Mouse (Mus musculus) liver, postnatal 0 days (tissue): ENCODE measurements around the gene Kcnn3. TPM values are rescaled to one million over a fixed set of nuclear protein-coding genes. Genes with fewer than 3 reads are reported as not detected.

Source experiments
- ATAC-seq: fragments of 200-750 bp; cut with Nextera tagmentation; 2 replicates; pipeline ENCODE4 v1.8.0; 2017; ENCODE audit warnings: mild to moderate bottlenecking, moderate library complexity
- DNase-seq: peaks from one replicate; pipeline ENCODE4 v3.0.0-alpha.2; 2016
- H3K27ac ChIP-seq: fragments of 300-500 bp; sonication (generic); 2 replicates; pipeline ENCODE4 v1.5.1; 2014; ENCODE audit warnings: antibody characterized with exemption, moderate library complexity, mild to moderate bottlenecking, low read depth
- H3K27me3 ChIP-seq: fragments of 300-500 bp; sonication (generic); 2 replicates; pipeline ENCODE4 v1.6.1; 2014; ENCODE audit warnings: low read length, control low read depth, mixed read lengths; ENCODE audit not compliant: insufficient read depth
- H3K36me3 ChIP-seq: fragments of 300-500 bp; sonication (generic); replicated peaks from 2 replicates; pipeline ENCODE4 v1.6.1; 2014; ENCODE audit warnings: mild to moderate bottlenecking, control low read depth, low read length, moderate library complexity, mixed read lengths; ENCODE audit not compliant: insufficient read depth
- H3K4me1 ChIP-seq: fragments of 300-500 bp; sonication (generic); 2 replicates; pipeline ENCODE4 v1.6.1; 2014; ENCODE audit warnings: antibody characterized with exemption, mild to moderate bottlenecking, control low read depth; ENCODE audit not compliant: insufficient read depth
- H3K4me2 ChIP-seq: fragments of 300-500 bp; sonication (generic); 2 replicates; pipeline ENCODE4 v1.6.1; 2014; ENCODE audit warnings: low read depth, mild to moderate bottlenecking, low read length, moderate library complexity, mixed read lengths
- H3K4me3 ChIP-seq: fragments of 300-500 bp; sonication (generic); 2 replicates; pipeline ENCODE4 v1.5.1; 2014; ENCODE audit warnings: low read depth, low read length
- H3K9ac ChIP-seq: fragments of 300-500 bp; sonication (generic); replicated peaks from 2 replicates; pipeline ENCODE4 v1.6.1; 2014; ENCODE audit warnings: mild to moderate bottlenecking, moderate library complexity
- H3K9me3 ChIP-seq: fragments of 300-500 bp; sonication (generic); 2 replicates; pipeline ENCODE4 v1.6.1; 2016; ENCODE audit warnings: mild to moderate bottlenecking, control low read depth, low read length, mixed read lengths
- CTCF ChIP-seq: sonication (generic); IDR thresholded peaks from 2 replicates; pipeline ENCODE4 v1.5.1; 2016; ENCODE audit warnings: antibody characterized with exemption, low read depth
- EP300 ChIP-seq: IDR thresholded peaks from 2 replicates; pipeline ENCODE4 v1.6.1; 2016; ENCODE audit warnings: antibody characterized with exemption, low read depth, mild to moderate bottlenecking
- WGBS: fragments of 180-500 bp; shearing (Covaris S2); extraction: QIAGEN DNeasy Blood & Tissue Kit; methylation state at CpG from one replicate; pipeline ENCODE4 v1.1.7; 2014; ENCODE audit not compliant: insufficient replicate concordance; 5-methylcytosine and 5-hydroxymethylcytosine counted together
- polyA plus RNA-seq: library from polyadenylated mRNA; unstranded; fragments of >200 nt; fragmentation: Nextera tagmentation; extraction: Ambion mirVana; gene quantifications from 2 replicates; pipeline ENCODE4 v1.2.1, GENCODE M21; 2015

Kcnn3 gene
- polyA plus RNA-seq, 1 experiment from 2014 or later, result 0.04 TPM

GRCm38 (mm10) chr3:89494630-89495029 lies 25.3 kb upstream of the Kcnn3 start:
- Histone ChIP-seq H3K4me1 (no peaks in the 10 kb centered on the region), H3K27ac (no peak overlapping the region), H3K9ac (no peak overlapping the region), H3K4me2 (no peak overlapping the region), H3K36me3 (no peaks in the 10 kb centered on the region), H3K27me3 (no peaks in the 10 kb centered on the region), H3K9me3 (no peaks in the 10 kb centered on the region), H3K4me3 (no peak overlapping the region)
- ATAC-seq (no peak), DNase-seq (no peak)
- peak; percentile 17; the same call in 1 of the 2 replicates for TF ChIP-seq CTCF
- TF ChIP-seq EP300, result no peak
- WGBS, result 74% methylated on average over 5 of the region's 5 CpGs

DNA sequence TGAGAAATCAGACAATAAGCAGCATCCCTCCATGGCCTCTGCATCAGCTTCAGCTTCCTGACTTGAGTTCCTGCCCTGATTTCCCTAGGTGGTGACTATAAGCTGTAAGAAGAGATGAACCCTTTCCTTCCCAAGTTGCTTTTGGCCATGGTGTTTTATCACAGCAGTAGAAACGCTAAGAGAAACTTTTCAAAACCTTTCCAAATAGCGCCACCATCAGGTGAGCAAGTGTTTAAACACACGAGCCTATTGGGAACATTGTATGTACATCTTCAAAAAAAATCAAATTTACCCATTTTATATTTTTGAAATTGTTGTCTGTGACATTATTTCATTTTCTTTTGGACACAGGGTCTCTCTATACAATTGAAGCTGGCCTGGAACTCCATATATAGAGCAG lies 23.6 kb upstream of the Kcnn3 start:
- no peak overlapping the region for H3K4me3 ChIP-seq
- no peak overlapping the region for H3K9ac ChIP-seq
- H3K4me2 ChIP-seq, result no peak overlapping the region
- DNase-seq (no peak), ATAC-seq (no peak)
- H3K27ac ChIP-seq, result no peak overlapping the region
- no peaks in the 10 kb centered on the region for H3K27me3 ChIP-seq
- 57% methylated on average over 3 of the region's 3 CpGs for WGBS
- H3K9me3 ChIP-seq, result no peaks in the 10 kb centered on the region
- TF ChIP-seq EP300, result no peak
- TF ChIP-seq CTCF, result 0 out of 2 replicates have a peak, but pooled peaks have one; percentile 3
- no peaks in the 10 kb centered on the region for H3K36me3 ChIP-seq
- H3K4me1 ChIP-seq, result no peaks in the 10 kb centered on the region

DNA sequence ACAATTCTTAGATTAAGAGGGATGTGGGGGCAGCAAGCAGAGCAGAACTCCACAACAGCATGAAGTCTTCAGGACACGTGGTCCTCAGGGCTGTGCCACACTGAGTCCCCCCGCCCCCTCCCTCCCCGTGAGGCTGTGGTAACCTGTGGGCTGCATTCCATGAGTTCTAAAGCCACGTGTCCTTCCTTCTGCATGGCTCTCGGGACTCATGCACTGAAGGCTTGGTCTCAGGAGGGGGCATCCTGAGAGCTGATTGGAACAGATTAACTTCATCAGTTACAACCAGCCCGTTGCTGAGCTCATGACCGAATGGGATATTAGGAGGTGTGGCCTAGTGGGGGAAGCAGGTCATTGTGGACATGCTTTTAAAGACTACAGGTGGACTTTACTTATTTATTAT lies 20.3 kb upstream of the Kcnn3 start:
- no peaks in the 10 kb centered on the region for H3K27me3 ChIP-seq
- no peaks in the 10 kb centered on the region for H3K9me3 ChIP-seq
- DNase-seq (no peak), ATAC-seq (no peak)
- H3K36me3 ChIP-seq, result no peaks in the 10 kb centered on the region
- H3K4me2 ChIP-seq, result no peak overlapping the region
- H3K4me1 ChIP-seq, result no peaks in the 10 kb centered on the region
- 49% methylated on average over 7 of the region's 7 CpGs for WGBS
- no peak overlapping the region for H3K27ac ChIP-seq
- TF ChIP-seq CTCF (no peak), EP300 (no peak)
- H3K9ac ChIP-seq, result no peak overlapping the region
- no peak overlapping the region for H3K4me3 ChIP-seq

- Histone ChIP-seq H3K27ac (no peak overlapping the region), H3K36me3 (no peaks in the 10 kb centered on the region), H3K4me3 (no peak overlapping the region), H3K9me3 (no peaks in the 10 kb centered on the region), H3K9ac (no peak overlapping the region), H3K27me3 (0 out of 2 replicates have a peak, but pooled peaks cover 2% of the 10 kb centered on the region), H3K4me2 (no peak overlapping the region), H3K4me1 (no peaks in the 10 kb centered on the region)
- TF ChIP-seq EP300 (no peak), CTCF (peak; percentile 33)
- ATAC-seq (no peak), DNase-seq (no peak)
These were observed 18.5 kb upstream of the Kcnn3 start for GRCm38 (mm10) chr3:89501486-89501885.

GRCm38 (mm10) chr3:89502551-89502950 lies 17.4 kb upstream of the Kcnn3 start:
- no peaks in the 10 kb centered on the region for H3K4me1 ChIP-seq
- ATAC-seq (no peak), DNase-seq (no peak)
- no peaks in the 10 kb centered on the region for H3K36me3 ChIP-seq
- WGBS, result 47% methylated on average over 7 of the region's 7 CpGs
- no peaks in the 10 kb centered on the region for H3K9me3 ChIP-seq
- H3K27me3 ChIP-seq, result 0 out of 2 replicates have a peak, but pooled peaks cover 6% of the 10 kb centered on the region
- no peak overlapping the region for H3K9ac ChIP-seq
- no peak for TF ChIP-seq CTCF
- TF ChIP-seq EP300, result no peak
- no peak overlapping the region for H3K4me2 ChIP-seq
- H3K4me3 ChIP-seq, result no peak overlapping the region
- no peak overlapping the region for H3K27ac ChIP-seq

DNA sequence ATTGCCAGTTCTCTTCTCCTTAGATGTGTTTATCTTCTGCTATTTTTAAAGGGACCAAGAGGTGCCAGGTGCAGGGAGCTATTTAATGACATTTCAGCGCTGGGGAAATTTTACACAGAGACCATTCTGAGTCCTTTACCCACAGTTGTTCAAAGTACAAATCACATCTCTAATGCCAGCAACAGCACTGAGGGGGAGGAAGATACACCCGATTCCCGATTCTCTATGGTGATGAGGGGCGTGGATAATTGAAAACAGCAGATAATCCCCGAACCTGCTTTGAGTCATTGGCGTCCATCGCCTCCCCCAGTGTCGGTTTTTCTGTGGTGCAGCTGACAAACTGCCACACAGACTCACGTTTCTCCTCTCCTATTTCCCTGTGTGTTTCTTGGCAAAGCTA lies 11.9 kb upstream of the Kcnn3 start:
- Histone ChIP-seq H3K27me3 (peaks cover 30% of the 10 kb centered on the region), H3K9me3 (no peaks in the 10 kb centered on the region), H3K36me3 (no peaks in the 10 kb centered on the region), H3K9ac (no peak overlapping the region), H3K4me1 (no peaks in the 10 kb centered on the region), H3K27ac (no peak overlapping the region), H3K4me2 (no peak overlapping the region), H3K4me3 (no peak overlapping the region)
- 56% methylated on average over 9 of the region's 9 CpGs for WGBS
- TF ChIP-seq CTCF, result no peak
- TF ChIP-seq EP300, result no peak
- DNase-seq (no peak), ATAC-seq (no peak)

GRCm38 (mm10) chr3:89510979-89511378 lies 9.0 kb upstream of the Kcnn3 start:
- no peak for TF ChIP-seq EP300
- TF ChIP-seq CTCF, result peak; percentile 71
- WGBS, result 19% methylated on average over 4 of the region's 4 CpGs
- peaks cover 30% of the 10 kb centered on the region for H3K27me3 ChIP-seq
- peak; percentile 25; the same call in 1 of the 2 replicates for ATAC-seq
- no peak overlapping the region for H3K27ac ChIP-seq
- no peak overlapping the region for H3K4me3 ChIP-seq
- H3K9ac ChIP-seq, result no peak overlapping the region
- no peaks in the 10 kb centered on the region for H3K36me3 ChIP-seq
- no peak overlapping the region for H3K4me2 ChIP-seq
- no peaks in the 10 kb centered on the region for H3K4me1 ChIP-seq
- peak; percentile 56 for DNase-seq
- H3K9me3 ChIP-seq, result no peaks in the 10 kb centered on the region
